Mouse (Mus musculus) monocyte, adult 2 months (primary cell): ENCODE results near the gene Pou5f2.

Experiments used
- DNase-seq, 2 experiments: peaks; one replicate each; pipeline ENCODE4 v3.0.0; 2022; ENCODE audit warnings: low spot score in 2 of 2, low read depth in 1 of 2

The Pou5f2 gene

GRCm38 (mm10) chr13:78024683-78025294 lies at the start of gene Pou5f2:
Gene Pou5f2 (plus strand): TSS chr13:78024902.
- DNase-seq = no peak

- no peak for DNase-seq
Observed at GRCm38 (mm10) chr13:77976248-77976647, 48.5 kb upstream of the Pou5f2 start.

- DNase-seq = no peak
Observed at GRCm38 (mm10) chr13:77977121-77977520, 47.6 kb upstream of the Pou5f2 start.

- DNase-seq = no peak
Observed at GRCm38 (mm10) chr13:77982105-77982851, 42.4 kb upstream of the Pou5f2 start.

- no peak for DNase-seq
Observed at GRCm38 (mm10) chr13:77982852-77983202, 41.9 kb upstream of the Pou5f2 start.

- no peak for DNase-seq
Observed at GRCm38 (mm10) chr13:77991189-77991886, 33.4 kb upstream of the Pou5f2 start.

GRCm38 (mm10) chr13:78004649-78005048 lies 20.1 kb upstream of the Pou5f2 start:
- DNase-seq = no peak

GRCm38 (mm10) chr13:78005344-78005743 lies 19.4 kb upstream of the Pou5f2 start:
- DNase-seq = no peak

- DNase-seq = no peak
Observed at GRCm38 (mm10) chr13:78010176-78010575, 14.5 kb upstream of the Pou5f2 start.

GRCm38 (mm10) chr13:78032821-78033220 lies 8.1 kb downstream of the Pou5f2 start:
- no peak for DNase-seq

- DNase-seq = no peak
Observed at GRCm38 (mm10) chr13:78037203-78037602, 12.5 kb downstream of the Pou5f2 start.

GRCm38 (mm10) chr13:78043203-78043602 lies 18.5 kb downstream of the Pou5f2 start:
- DNase-seq = no peak

- no peak for DNase-seq
Observed at GRCm38 (mm10) chr13:78045116-78045515, 20.4 kb downstream of the Pou5f2 start.
